Mouse (Mus musculus): Measurements from ENCODE around the gene Plekhn1.

Plekhn1 gene

GRCm38 (mm10) chr4:156184291-156184954 is 50.2 kb downstream of the Plekhn1 start:
- no peak for DNase-seq (ENCODE audit: low spot score)

GRCm38 (mm10) chr4:156183747-156184146 is 50.9 kb downstream of the Plekhn1 start:
- no peak for DNase-seq (ENCODE audit: low spot score)

- DNase-seq (ENCODE audit: low spot score): no peak
Observed at GRCm38 (mm10) chr4:156177630-156178029, 57.0 kb downstream of the Plekhn1 start.

GRCm38 (mm10) chr4:156171828-156172227 is 62.8 kb downstream of the Plekhn1 start:
- no peak for DNase-seq (ENCODE audit: low spot score)
